In genomic region chr4:142261725-142262124, GRCm38 (mm10) we compare ENCODE assay signal across 20 mouse cellular contexts. TPM values are rescaled to one million over a fixed set of nuclear protein-coding genes. Genes with fewer than 3 reads are reported as not detected.
DNase-seq lines count a peak whose midpoint lies in the region; ATAC-seq and TF ChIP-seq lines count a peak whose summit lies in the region.
"Had no signal": no experiment of that assay in that cellular context is flagged by ENCODE, and none has a peak within 500 bp of the region (broad histone marks: within the 10 kb centered on the region; RNA-seq: fewer than 3 reads in every experiment).

No protein-coding gene starts in this region.

- WGBS in hindbrain, embryonic 15.5 days: 56% methylated on average over 4 of the region's 4 CpGs
- WGBS in hindbrain, embryonic 13.5 days: 62% methylated on average over 4 of the region's 4 CpGs
- WGBS in midbrain, postnatal 0 days: 59% methylated on average over 4 of the region's 4 CpGs
- 57% methylated on average over 4 of the region's 4 CpGs for WGBS in midbrain, embryonic 13.5 days

- no peak overlapping the region for H3K9ac ChIP-seq in hindbrain, embryonic 15.5 days
- no peak overlapping the region for H3K9ac ChIP-seq in hindbrain, embryonic 13.5 days
- no peak overlapping the region for H3K9ac ChIP-seq in midbrain, postnatal 0 days (replicated peaks; ENCODE audit: low read length, poor library complexity, severe bottlenecking)
- no peak overlapping the region for H3K9ac ChIP-seq in midbrain, embryonic 13.5 days (replicated peaks)
- H3K9ac ChIP-seq: embryonic facial prominence, embryonic 15.5 days; heart, embryonic 12.5 days had no signal

- TF ChIP-seq CTCF in midbrain, postnatal 0 days (IDR thresholded peaks at IDR 0.05): no peak

- peak; percentile 33 for DNase-seq in adrenal gland, postnatal 10 days
- no peak for DNase-seq in adrenal gland, adult 8-10 months
- peak; percentile 33 for DNase-seq in midbrain, postnatal 0 days (ENCODE audit: low spot score)
- no peak for DNase-seq in testis, postnatal 10 days (ENCODE audit: low spot score)
- DNase-seq: cerebellum, adult 18-20 months; cerebellum, adult 9-11 months; cerebellum, postnatal 36 days; gastrocnemius, postnatal 14 days had no signal

- H3K36me3 ChIP-seq in hindbrain, embryonic 15.5 days: no peaks in the 10 kb centered on the region
- H3K36me3 ChIP-seq in hindbrain, embryonic 13.5 days: no peaks in the 10 kb centered on the region
- H3K36me3 ChIP-seq in midbrain, postnatal 0 days (ENCODE audit: insufficient read depth, low read length): no peaks in the 10 kb centered on the region
- no peaks in the 10 kb centered on the region for H3K36me3 ChIP-seq in midbrain, embryonic 13.5 days
- H3K36me3 ChIP-seq: embryonic facial prominence, embryonic 15.5 days; heart, embryonic 12.5 days; hindbrain, embryonic 10.5 days had no signal

- no peak overlapping the region for H3K4me2 ChIP-seq in hindbrain, embryonic 15.5 days
- H3K4me2 ChIP-seq in hindbrain, embryonic 13.5 days: no peak overlapping the region
- H3K4me2 ChIP-seq in midbrain, postnatal 0 days (ENCODE audit: low read depth, low read length, poor library complexity, severe bottlenecking): no peak overlapping the region
- H3K4me2 ChIP-seq in midbrain, embryonic 13.5 days (replicated peaks): no peak overlapping the region
- H3K4me2 ChIP-seq: embryonic facial prominence, embryonic 15.5 days; heart, embryonic 12.5 days had no signal

- peaks cover 11% of the 10 kb centered on the region for H3K4me1 ChIP-seq in hindbrain, embryonic 15.5 days (replicated peaks)
- H3K4me1 ChIP-seq in hindbrain, embryonic 13.5 days (replicated peaks): peaks cover 12% of the 10 kb centered on the region
- H3K4me1 ChIP-seq in midbrain, postnatal 0 days (ENCODE audit: insufficient read depth, low read length): no peaks in the 10 kb centered on the region
- peaks cover 6% of the 10 kb centered on the region; the same call in 1 of the 2 replicates for H3K4me1 ChIP-seq in midbrain, embryonic 13.5 days (replicated peaks)
- H3K4me1 ChIP-seq: heart, embryonic 12.5 days had no signal

- ATAC-seq in hindbrain, embryonic 15.5 days (ENCODE audit: low FRiP score, low read depth): 0 out of 2 replicates have a peak, but pooled peaks have one; percentile 35
- ATAC-seq in hindbrain, embryonic 13.5 days (ENCODE audit: low FRiP score): no peak
- ATAC-seq in midbrain, postnatal 0 days (ENCODE audit: low FRiP score): 0 out of 2 replicates have a peak, but pooled peaks have one; percentile 13
- no peak for ATAC-seq in midbrain, embryonic 13.5 days
- ATAC-seq: forebrain, embryonic 16.5 days; inflammation-experienced regulatory T-cells, adult 6 months; intestine, postnatal 0 days had no signal

- no peak overlapping the region for H3K27ac ChIP-seq in hindbrain, embryonic 15.5 days (replicated peaks)
- no peak overlapping the region for H3K27ac ChIP-seq in hindbrain, embryonic 13.5 days
- no peak overlapping the region for H3K27ac ChIP-seq in midbrain, postnatal 0 days (ENCODE audit: low read depth, low read length)
- H3K27ac ChIP-seq in midbrain, embryonic 13.5 days: no peak overlapping the region
- H3K27ac ChIP-seq: embryonic facial prominence, embryonic 15.5 days; hindbrain, embryonic 10.5 days had no signal

- no peaks in the 10 kb centered on the region for H3K9me3 ChIP-seq in hindbrain, embryonic 15.5 days
- no peaks in the 10 kb centered on the region for H3K9me3 ChIP-seq in hindbrain, embryonic 13.5 days
- H3K9me3 ChIP-seq in midbrain, postnatal 0 days (ENCODE audit: low read length): no peaks in the 10 kb centered on the region
- H3K9me3 ChIP-seq in midbrain, embryonic 13.5 days: no peaks in the 10 kb centered on the region
- H3K9me3 ChIP-seq: embryonic facial prominence, embryonic 15.5 days; hindbrain, embryonic 10.5 days had no signal

- no peak overlapping the region for H3K4me3 ChIP-seq in hindbrain, embryonic 15.5 days
- no peak overlapping the region for H3K4me3 ChIP-seq in hindbrain, embryonic 13.5 days
- H3K4me3 ChIP-seq in midbrain, postnatal 0 days (ENCODE audit: low read depth, low read length): no peak overlapping the region
- no peak overlapping the region for H3K4me3 ChIP-seq in midbrain, embryonic 13.5 days (replicated peaks)
- H3K4me3 ChIP-seq: embryonic facial prominence, embryonic 15.5 days; erythroblast, embryonic 14.5 days; heart, embryonic 12.5 days; hindbrain, embryonic 10.5 days had no signal

- H3K27me3 ChIP-seq in hindbrain, embryonic 15.5 days: no peaks in the 10 kb centered on the region
- H3K27me3 ChIP-seq in hindbrain, embryonic 13.5 days: no peaks in the 10 kb centered on the region
- H3K27me3 ChIP-seq in midbrain, postnatal 0 days (ENCODE audit: insufficient read depth, low read length): no peaks in the 10 kb centered on the region
- no peaks in the 10 kb centered on the region for H3K27me3 ChIP-seq in midbrain, embryonic 13.5 days
- H3K27me3 ChIP-seq: embryonic facial prominence, embryonic 15.5 days; heart, embryonic 12.5 days had no signal

RNA-seq across cellular contexts. Expression of gene Kazn, which starts 22.5 kb away (rescaled TPM):
- total RNA-seq in adrenal gland, postnatal 10 days (2021): 10 to 100 TPM; 17.0 to 23.0 TPM
- 10 to 100 TPM; 27.4 to 46.1 (median 31.9) TPM for total RNA-seq in adrenal gland, adult 8-10 months (2022)
- 27.8 and 29.7 TPM in 2 replicates for polyA plus RNA-seq in hindbrain, embryonic 15.5 days (2015; fragmentation: Nextera tagmentation; extraction: Ambion mirVana)
- polyA plus RNA-seq in hindbrain, embryonic 13.5 days (2015; fragmentation: Nextera tagmentation; extraction: Ambion mirVana): 17.9 and 19.1 TPM in 2 replicates
- 70.2 and 87.2 TPM in 2 replicates for total RNA-seq in midbrain, postnatal 0 days (2014; rRNA removed)
- 23.6 and 25.6 TPM in 2 replicates for polyA plus RNA-seq in midbrain, postnatal 0 days (2015; fragmentation: Nextera tagmentation; extraction: Ambion mirVana)
- 18.7 and 23.5 TPM in 2 replicates for polyA plus RNA-seq in midbrain, embryonic 13.5 days (2015; fragmentation: Nextera tagmentation; extraction: Ambion mirVana)
- total RNA-seq: MEL had no signal
- polyA plus RNA-seq: C2C12; inflammation-experienced regulatory T-cells, adult 6 months had no signal

Comparison
In these comparisons a context has a peak if more than half of its experiments do, and no peak if none do; other contexts are left out.
1. DNase-seq: peak in adrenal gland, postnatal 10 days (single experiment) and midbrain, postnatal 0 days (single experiment); none in adrenal gland, adult 8-10 months (single experiment) and testis, postnatal 10 days (single experiment).
2. ATAC-seq: peak in hindbrain, embryonic 15.5 days (single experiment) and midbrain, postnatal 0 days (single experiment); none in hindbrain, embryonic 13.5 days (single experiment) and midbrain, embryonic 13.5 days (single experiment).